Mouse (Mus musculus) layer of hippocampus, adult 8-10 months (tissue): ENCODE results near the gene Ccdc153. TPM values are rescaled to one million over a fixed set of nuclear protein-coding genes. Genes with fewer than 3 reads are reported as not detected.

ENCODE experiments used
- DNase-seq, 2 experiments: peaks; one replicate each; pipeline ENCODE4 v3.0.0; 2022; ENCODE audit warnings: low spot score in 2 of 2
- total RNA-seq, 4 experiments: library from RNA; stranded (reverse); gene quantifications; 2 replicates each; pipeline ENCODE4 v1.2.4; 2022

Ccdc153 gene
- total RNA-seq: 10 to 100 TPM in 1 of 4 experiments, 1 to 10 TPM in 3; 2.4 to 10.2 (median 4.0) TPM

DNA sequence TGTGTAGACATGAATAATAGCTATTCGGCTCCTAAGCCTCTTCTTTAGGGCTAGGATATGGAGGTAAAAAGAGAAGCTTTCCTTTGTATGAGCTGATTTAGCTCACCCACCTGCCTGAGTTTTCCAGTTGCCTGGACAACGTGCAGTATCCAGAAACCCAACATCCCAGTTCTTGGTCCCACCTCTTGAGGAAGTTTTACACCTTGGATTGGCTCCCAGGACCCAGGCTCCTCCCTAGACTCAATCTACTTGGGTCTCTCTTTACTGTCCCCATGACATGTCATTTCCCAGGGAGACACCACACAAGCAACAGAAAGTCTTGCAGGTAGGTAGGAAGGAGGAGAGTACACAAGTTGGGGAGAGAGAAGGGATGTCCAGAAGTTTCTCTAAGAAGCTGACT lies at the start of gene Ccdc153:
TSS of gene Ccdc153 (plus strand) at position 278 of the 400 bp plus-strand sequence.
- DNase-seq: no peak

DNA sequence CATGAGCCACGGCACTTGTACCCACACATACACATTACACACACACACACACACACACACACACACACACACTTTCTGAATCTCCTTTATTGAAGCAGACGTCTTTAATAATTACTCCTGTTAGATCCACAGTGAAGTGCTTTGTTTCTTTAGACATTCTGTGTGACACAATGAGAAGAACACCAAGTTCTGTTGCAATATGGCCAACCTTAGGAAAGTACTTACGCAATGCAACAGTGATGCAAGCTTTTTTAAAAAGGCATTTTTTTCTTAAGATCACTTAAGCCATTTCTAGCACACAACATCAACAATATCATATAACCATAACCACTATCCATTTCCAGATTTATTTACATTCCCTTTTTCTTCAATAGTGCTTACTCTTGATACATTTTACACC lies 49.3 kb upstream of the Ccdc153 start:
- DNase-seq: no peak

DNA sequence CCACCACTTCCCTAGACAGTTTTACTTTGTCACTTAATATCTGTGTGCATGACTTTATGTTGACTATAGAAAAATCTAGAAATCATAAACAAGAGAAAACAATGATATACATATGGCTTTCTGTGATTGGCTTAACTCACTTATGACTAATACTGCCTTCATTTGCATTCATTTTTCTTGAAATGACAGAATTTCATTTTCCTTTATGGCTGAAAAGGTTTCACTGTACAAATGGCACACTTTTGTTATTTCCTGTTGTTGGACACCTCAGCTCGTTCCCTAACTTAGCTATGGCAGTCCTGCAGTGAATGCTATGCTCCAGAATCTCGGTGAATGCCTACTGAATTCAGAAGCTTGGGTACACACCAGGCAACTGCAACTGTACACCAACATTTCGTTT lies 48.2 kb upstream of the Ccdc153 start:
- DNase-seq: no peak

- DNase-seq: no peak
Measured at GRCm38 (mm10) chr9:44192794-44193193, 47.7 kb upstream of the Ccdc153 start.

GRCm38 (mm10) chr9:44194000-44194399 lies 46.5 kb upstream of the Ccdc153 start:
- no peak for DNase-seq

DNA sequence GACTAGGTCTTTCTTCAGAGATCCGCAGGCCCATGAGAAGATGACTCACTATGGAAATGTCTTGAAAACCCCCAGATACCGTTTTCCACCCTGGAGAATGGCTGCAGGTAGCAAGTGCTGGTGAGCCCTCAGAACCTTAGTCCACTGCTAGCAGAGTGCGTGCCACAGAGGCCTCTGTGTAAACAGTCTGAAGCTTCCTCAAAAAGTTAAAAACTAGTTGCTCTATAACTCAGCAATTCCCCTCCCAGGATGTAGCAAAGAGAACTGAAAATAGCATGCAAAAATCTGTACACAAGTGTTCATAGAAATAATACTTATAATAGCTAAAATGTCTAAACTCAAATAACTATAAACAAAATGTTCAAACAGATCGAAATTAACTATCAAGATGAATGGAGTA lies 44.1 kb upstream of the Ccdc153 start:
- no peak for DNase-seq

GRCm38 (mm10) chr9:44199166-44199565 lies 41.3 kb upstream of the Ccdc153 start:
- DNase-seq: no peak

- DNase-seq: no peak
Measured at GRCm38 (mm10) chr9:44199580-44199979, 40.9 kb upstream of the Ccdc153 start.

- DNase-seq: no peak
Measured at GRCm38 (mm10) chr9:44200458-44200857, 40.0 kb upstream of the Ccdc153 start.

DNA sequence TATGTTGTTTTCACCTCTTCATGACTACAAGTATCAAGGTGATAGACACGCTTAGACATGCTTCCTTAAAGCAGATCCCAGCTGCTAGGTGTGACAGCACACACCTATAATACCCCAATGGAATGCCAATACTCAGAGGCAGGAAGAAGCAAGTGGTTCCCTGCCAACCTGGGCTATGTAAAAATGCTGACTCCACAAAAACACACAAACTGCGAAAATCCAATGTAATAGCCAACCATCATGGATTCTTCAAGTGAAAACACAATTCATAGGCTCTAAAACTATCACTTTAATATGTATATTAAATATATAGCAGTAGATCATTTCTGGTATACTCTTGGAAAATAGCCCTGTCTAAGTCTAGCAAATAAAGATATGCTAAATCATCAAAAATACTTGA lies 32.6 kb upstream of the Ccdc153 start:
- DNase-seq: no peak

DNA sequence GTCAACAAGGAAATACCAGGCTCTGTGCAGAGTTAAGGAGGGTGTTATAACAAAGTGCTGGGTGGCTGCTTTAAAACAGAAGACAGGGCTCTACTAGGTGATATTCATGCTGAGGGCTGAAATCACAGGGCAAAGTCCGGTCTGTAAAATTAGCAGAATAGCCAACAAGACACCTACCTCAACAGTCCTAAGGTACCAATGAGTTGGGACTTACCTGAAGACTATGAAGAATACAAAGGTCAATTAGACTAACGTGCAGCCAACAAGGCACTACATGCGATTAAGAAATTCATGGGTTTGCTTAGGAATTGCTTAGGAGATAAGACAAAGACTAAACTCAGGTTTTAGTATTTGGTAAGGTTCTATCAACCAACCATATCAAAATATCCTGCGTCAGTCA lies 31.1 kb upstream of the Ccdc153 start:
- DNase-seq: no peak

DNA sequence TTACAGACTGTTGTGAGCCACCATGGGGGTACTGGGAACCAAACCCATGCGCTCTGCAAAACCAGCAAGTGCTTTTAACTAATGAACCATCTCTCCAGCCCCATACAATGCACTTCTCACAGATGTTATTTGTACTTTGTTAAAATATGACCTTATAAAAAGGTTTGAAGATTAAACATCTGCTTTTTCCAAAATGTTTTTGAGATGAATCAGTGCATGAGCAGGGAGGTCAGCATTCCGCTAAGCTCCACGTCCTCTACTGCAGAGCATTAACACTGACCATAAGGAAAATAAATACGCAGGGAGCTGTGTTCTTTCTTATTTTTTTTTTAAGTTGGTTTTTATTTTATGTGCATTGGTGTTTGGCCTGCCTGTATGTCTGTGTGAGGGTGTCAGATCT lies 28.1 kb upstream of the Ccdc153 start:
- DNase-seq: no peak

- DNase-seq: no peak
Measured at GRCm38 (mm10) chr9:44213538-44213937, 26.9 kb upstream of the Ccdc153 start.

DNA sequence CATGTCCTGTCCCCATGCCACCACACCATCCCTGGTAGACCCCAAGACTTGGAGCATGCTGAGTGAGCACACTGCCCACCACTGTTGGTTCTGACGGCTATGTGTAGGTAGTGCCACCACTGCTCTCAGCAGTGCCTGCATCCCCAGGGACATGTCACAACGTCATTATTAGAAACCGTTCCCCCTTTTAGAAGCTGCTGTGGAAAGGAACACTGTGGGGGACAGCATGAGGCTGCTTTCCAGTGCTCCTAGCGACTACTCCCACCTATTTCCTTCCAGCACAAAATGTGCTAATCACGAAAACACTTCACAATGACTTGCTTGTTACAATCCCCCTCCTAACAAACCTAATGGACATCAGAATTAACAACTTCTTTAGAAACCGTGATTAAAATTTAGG lies 14.5 kb upstream of the Ccdc153 start:
- DNase-seq: no peak

GRCm38 (mm10) chr9:44231609-44232008 lies 8.9 kb upstream of the Ccdc153 start:
- no peak for DNase-seq

- DNase-seq: peak in 1 of 2 experiments; percentile 61
Measured at GRCm38 (mm10) chr9:44233021-44233801, 7.3 kb upstream of the Ccdc153 start.

DNA sequence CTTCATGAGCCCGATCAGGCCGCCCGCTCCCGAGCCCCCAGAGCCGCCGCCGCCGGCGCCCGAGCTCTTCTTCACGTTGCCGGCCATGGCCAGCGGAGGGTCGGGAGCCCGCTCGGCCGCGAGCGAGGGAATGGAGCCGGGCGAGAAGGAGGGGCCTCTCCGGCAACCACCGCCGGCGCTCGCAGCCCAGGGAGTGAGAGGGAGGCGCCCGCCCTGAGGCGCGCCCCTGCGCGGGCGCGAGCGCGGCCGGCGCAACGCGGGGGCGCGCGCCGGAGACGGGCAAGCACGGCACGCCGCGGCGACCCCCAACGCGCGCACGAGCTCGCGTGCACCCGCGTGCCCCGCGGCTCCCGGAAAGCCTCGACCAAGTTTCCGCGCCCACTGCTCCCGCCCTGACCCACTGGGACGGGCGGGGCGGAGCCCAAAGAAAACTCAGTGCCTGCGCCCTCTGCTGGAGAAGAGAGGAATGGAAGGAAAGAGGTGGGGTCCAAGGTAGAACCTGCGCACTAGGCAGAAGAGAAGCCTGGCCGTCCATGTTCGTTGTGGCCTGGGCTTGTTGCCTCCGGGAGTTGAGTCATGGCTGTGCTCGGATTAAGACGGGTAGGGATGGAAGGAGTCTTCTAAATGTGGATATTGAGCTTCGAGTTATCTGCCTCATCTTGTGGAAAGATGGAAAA lies 6.5 kb upstream of the Ccdc153 start, which contains the start of gene Cbl:
TSS of gene Cbl (minus strand) at position 248 of the 677 bp plus-strand sequence.
- peak; percentile 98 to 100 for DNase-seq

GRCm38 (mm10) chr9:44234479-44235427 lies 5.7 kb upstream of the Ccdc153 start:
- no peak for DNase-seq

GRCm38 (mm10) chr9:44236601-44237000 lies 3.9 kb upstream of the Ccdc153 start:
- no peak for DNase-seq

DNA sequence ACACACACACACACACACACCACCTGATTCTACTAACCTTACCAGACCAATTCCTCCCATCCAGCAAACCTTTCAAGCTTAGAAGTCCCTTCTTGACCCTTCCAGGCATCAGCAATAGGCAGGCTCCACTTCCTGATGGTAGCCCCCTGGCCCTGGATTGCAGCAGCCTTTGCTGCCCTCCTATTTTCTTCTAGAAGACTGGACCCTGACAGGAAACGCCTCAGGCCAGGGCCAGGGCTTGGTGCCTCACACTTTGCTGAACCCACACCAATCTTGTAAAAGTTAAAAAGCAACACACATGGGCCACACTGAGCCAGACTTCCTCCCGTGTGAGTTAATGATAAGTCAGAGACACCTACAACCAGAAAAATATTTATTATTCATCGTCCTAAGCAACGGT lies 3.3 kb upstream of the Ccdc153 start:
- DNase-seq: no peak

DNA sequence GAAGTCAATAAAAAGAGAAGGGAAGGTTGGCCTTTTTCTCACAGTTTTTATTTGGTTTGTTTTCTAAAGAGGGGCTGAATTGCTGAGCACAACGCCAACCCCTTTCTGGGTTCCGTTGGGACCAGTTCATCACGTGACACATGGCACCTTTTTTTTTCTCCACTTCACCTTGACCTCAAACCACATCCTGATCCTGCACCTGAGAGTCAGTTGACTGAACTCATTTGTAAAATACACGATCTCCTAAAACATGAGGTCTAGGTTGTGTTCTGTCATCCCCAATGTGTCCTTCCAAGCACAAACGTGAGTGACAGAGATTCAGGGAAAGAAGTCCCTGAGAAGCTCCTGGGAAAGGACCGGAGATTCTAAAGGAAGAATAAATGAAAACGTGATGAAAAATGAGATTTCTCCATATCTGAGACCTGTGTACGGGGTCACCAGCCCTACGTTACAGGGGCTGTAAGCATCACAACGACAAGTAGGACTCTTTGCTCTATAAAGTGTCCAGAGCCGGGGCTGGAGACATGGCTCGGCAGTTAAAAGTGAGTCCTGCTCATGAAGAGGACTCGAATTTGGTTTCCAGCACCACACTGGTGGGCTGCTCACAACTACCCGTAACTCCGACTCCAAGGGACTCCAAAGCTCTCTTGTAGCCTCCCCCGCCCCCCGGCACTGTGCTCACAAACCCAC lies 1.8 kb upstream of the Ccdc153 start:
- DNase-seq: no peak
